In the genomic region with DNA sequence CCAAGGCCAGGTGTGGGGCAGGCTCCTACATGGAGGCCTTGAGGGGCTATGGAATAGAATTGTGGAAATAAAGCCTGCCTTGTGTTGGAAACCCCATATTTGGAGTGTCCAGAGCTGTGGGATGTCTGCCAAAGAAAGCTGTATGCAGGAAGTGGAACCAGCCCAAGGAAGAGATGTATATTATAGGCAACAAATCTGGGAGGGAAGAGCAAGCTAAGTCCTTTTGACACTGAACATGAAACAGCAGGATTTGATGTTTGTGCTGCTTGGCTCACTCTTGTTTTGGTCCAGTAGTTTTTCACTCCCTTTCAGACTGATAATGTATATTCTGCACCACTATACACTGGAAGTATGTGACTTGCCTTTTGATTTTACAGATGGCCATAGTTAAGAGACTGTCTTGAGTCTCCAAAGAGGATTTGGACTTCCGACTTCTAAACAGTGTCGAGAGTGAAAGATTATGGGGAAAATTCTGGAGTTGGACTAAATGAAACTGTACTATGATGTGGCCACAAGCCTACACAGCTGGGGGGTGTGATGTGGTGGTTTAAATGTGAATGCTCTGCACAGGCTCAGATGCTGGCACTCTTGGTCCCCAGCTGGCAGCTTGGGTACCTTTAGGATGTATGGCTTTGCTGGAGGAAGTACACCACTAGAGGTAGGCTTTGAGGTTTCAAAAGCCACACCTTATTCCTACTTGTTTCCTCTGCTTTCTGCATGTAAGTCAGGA, we compare ENCODE assay signal across 17 mouse cellular contexts. TPM values are rescaled to one million over a fixed set of nuclear protein-coding genes. Genes with fewer than 3 reads are reported as not detected.
DNase-seq lines count a peak whose midpoint lies in the region; ATAC-seq and TF ChIP-seq lines count a peak whose summit lies in the region.
"Had no signal": no experiment of that assay in that cellular context is flagged by ENCODE, and none has a peak within 500 bp of the region (broad histone marks: within the 10 kb centered on the region; RNA-seq: fewer than 3 reads in every experiment).

No protein-coding gene starts in this region.

- peak overlapping the region; percentile 59; the same call in 1 of the 2 replicates for H3K27ac ChIP-seq in heart, embryonic 12.5 days (ENCODE audit: poor library complexity, severe bottlenecking)
- H3K27ac ChIP-seq in kidney, embryonic 15.5 days = peak overlapping the region; percentile 80
- H3K27ac ChIP-seq: forebrain, embryonic 15.5 days; hindbrain, embryonic 10.5 days; macrophage had no signal

- peak; percentile 36; the same call in 1 of the 2 replicates for ATAC-seq in heart, embryonic 12.5 days (ENCODE audit: insufficient number of reproducible peaks, low FRiP score)
- peak; percentile 77 for ATAC-seq in kidney, embryonic 15.5 days (replicated peaks; ENCODE audit: low FRiP score)
- no peak for ATAC-seq in granulocyte monocyte progenitor cell, adult 5-6 weeks (replicated peaks; ENCODE audit: poor library complexity, severe bottlenecking)
- ATAC-seq: forebrain, embryonic 15.5 days had no signal

- no peak for TF ChIP-seq POLR2A in brain, embryonic 14.5 days (IDR thresholded peaks at IDR 0.05; ENCODE audit: borderline replicate concordance, extremely low read depth, insufficient read depth, insufficient read length, poor library complexity, severe bottlenecking)

- H3K4me1 ChIP-seq in heart, embryonic 12.5 days (replicated peaks) = peaks cover 12% of the 10 kb centered on the region
- H3K4me1 ChIP-seq in kidney, embryonic 15.5 days = peaks cover 27% of the 10 kb centered on the region

- H3K4me2 ChIP-seq in heart, embryonic 12.5 days = no peak overlapping the region
- H3K4me2 ChIP-seq in kidney, embryonic 15.5 days = no peak overlapping the region
- H3K4me2 ChIP-seq: forebrain, embryonic 15.5 days; liver, embryonic 11.5 days had no signal

- no peak overlapping the region for H3K9ac ChIP-seq in heart, embryonic 12.5 days
- H3K9ac ChIP-seq in kidney, embryonic 15.5 days = no peak overlapping the region
- H3K9ac ChIP-seq: forebrain, embryonic 15.5 days had no signal

- no peak for DNase-seq in heart, adult 11 months
- DNase-seq in kidney, adult 18-20 months = no peak
- DNase-seq in brain, embryonic 14.5 days (ENCODE audit: low read depth) = peak; percentile 18
- peak; percentile 57 to 62 for DNase-seq in kidney, postnatal 4 days
- no peak for DNase-seq in urinary bladder, adult 2 months (ENCODE audit: low spot score)
- DNase-seq: adrenal gland, adult 8-10 months; B cell, adult 2 months; cerebellum, postnatal 25 days; midbrain, embryonic 14.5 days; right cerebral cortex, postnatal 14 days had no signal

- TF ChIP-seq CTCF in brain, embryonic 14.5 days (IDR thresholded peaks at IDR 0.05; ENCODE audit: borderline replicate concordance, extremely low read depth, insufficient read depth, insufficient read length) = no peak

- H3K9me3 ChIP-seq in heart, embryonic 12.5 days (replicated peaks) = no peaks in the 10 kb centered on the region
- no peaks in the 10 kb centered on the region for H3K9me3 ChIP-seq in kidney, embryonic 15.5 days (replicated peaks)
- H3K9me3 ChIP-seq: forebrain, embryonic 15.5 days; hindbrain, embryonic 10.5 days had no signal

- H3K36me3 ChIP-seq in heart, embryonic 12.5 days = no peaks in the 10 kb centered on the region
- no peaks in the 10 kb centered on the region for H3K36me3 ChIP-seq in kidney, embryonic 15.5 days
- H3K36me3 ChIP-seq: forebrain, embryonic 15.5 days; hindbrain, embryonic 10.5 days had no signal

- 77% methylated on average over 2 of the region's 2 CpGs for WGBS in heart, embryonic 12.5 days
- 61% methylated on average over 2 of the region's 2 CpGs for WGBS in kidney, embryonic 15.5 days

- no peak overlapping the region for H3K4me3 ChIP-seq in heart, embryonic 12.5 days
- H3K4me3 ChIP-seq in kidney, embryonic 15.5 days (replicated peaks) = no peak overlapping the region
- H3K4me3 ChIP-seq: forebrain, embryonic 15.5 days; hindbrain, embryonic 10.5 days had no signal

- H3K27me3 ChIP-seq in heart, embryonic 12.5 days (replicated peaks) = no peaks in the 10 kb centered on the region
- H3K27me3 ChIP-seq in kidney, embryonic 15.5 days = no peaks in the 10 kb centered on the region
- H3K27me3 ChIP-seq: forebrain, embryonic 15.5 days had no signal

RNA-seq across cellular contexts. Expression of a gene that starts 25.4 kb away (rescaled TPM):
- polyA plus RNA-seq in heart, embryonic 12.5 days (2016; fragmentation: Nextera tagmentation; extraction: Ambion mirVana) = 56.8 and 60.1 TPM in 2 replicates
- 8.7 and 10.0 TPM in 2 replicates for polyA plus RNA-seq in kidney, embryonic 15.5 days (2015; fragmentation: Nextera tagmentation; extraction: Ambion mirVana)
- 8.7 and 11.7 TPM in 2 replicates for polyA plus RNA-seq in brain, embryonic 14.5 days (2012; rRNA removed)
- 51.3 and 115 TPM in 2 replicates for polyA plus RNA-seq in urinary bladder, adult 2 months (2012; rRNA removed)
- total RNA-seq in granulocyte monocyte progenitor cell, adult 5-6 weeks (2014; fragmentation: Nextera tagmentation) = not detected in 2 replicates
- not detected in 2 replicates for total RNA-seq in granulocyte monocyte progenitor cell, adult 5-6 weeks (2017)

Comparison
In these comparisons a context has a peak if more than half of its experiments do, and no peak if none do; other contexts are left out.
1. DNase-seq: peak in brain, embryonic 14.5 days (single experiment) and kidney, postnatal 4 days (2 of 2); none in heart, adult 11 months (single experiment), kidney, adult 18-20 months (single experiment) and urinary bladder, adult 2 months (single experiment).